Mouse (Mus musculus) cerebellum, postnatal 4 days (tissue): ENCODE measurements at regions not wholly inside any gene's neighbourhood (a gene's known extent, or its start where the extent isn't known, plus 50 kb on each side); places are given as distances from the start of the nearest gene placed in this dataset.

ENCODE experiments used
- DNase-seq, 2 experiments: peaks; one replicate each; pipeline ENCODE4 v3.0.0; 2022; ENCODE audit warnings: low spot score in 2 of 2, mixed read lengths in 1 of 2

DNA sequence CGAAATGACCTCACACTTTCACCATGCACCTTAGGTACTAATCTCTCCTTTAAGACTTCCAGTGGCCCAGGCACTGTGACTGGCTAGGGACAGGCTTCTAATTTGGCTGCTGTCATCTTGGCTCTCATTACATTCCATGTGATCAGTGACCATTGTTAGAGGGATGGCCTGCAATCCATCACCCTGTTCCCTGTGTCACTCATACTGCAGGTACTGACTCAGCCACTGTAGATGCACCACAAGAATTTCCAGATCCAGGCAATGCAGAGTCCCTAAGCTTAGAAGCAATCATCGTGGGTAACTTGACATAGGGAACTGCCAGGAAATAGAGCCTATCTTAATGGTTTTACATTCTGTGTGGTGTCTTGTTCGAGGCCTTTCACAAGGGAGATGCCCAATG lies 92.1 kb upstream of the Krr1 start:
- no peak for DNase-seq

DNA sequence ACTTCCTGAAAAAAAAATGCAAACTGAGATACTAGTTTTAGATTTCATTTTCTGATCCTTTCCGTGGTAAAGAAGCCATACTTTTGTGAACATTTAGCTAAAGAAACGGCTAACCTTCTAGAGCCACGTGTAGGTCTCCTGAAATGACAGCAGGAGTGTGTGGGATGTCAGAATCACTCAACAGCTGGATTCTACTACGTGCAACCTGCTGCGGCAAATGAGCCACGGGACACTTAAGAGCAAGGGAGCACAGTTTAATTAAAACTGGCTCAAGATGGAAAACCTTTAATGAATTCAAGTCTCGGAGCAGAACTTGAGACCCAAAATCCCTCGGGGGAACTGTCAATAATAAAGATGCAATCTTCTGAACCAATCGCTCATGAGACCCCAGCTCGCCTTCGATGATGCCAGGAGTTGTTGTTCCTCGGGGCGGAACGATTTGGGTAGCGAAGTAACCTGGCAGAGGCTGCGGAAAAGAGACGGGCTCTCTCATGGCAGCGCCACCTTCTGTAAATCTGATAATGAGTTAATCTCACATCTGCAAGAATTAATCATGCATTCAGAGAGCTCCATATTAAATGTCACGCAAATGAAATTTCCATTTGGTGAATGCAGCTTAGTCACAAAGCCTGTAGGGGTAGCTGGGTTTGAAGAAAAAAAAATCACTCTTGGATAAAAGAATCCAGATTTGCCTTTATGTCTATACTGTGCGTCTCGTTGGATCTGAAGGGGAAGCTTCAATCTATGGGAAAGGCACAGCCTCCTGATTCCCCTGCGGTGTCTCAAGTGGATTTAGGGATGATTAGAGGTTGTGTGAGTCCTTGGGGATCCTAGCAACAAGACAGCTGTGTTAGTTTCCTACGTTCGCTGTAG lies 90.9 kb upstream of the Krr1 start:
- DNase-seq: peak in 1 of 2 experiments; percentile 15

GRCm38 (mm10) chr10:111882521-111882920 lies 89.9 kb upstream of the Krr1 start:
- DNase-seq: no peak

- peak in 1 of 2 experiments; percentile 19 for DNase-seq
These were observed 87.8 kb upstream of the Krr1 start for GRCm38 (mm10) chr10:111884701-111885100.

- DNase-seq: no peak
These were observed 83.4 kb upstream of the Krr1 start for GRCm38 (mm10) chr10:111889111-111889510.

- no peak for DNase-seq
These were observed 79.0 kb upstream of the Krr1 start for GRCm38 (mm10) chr10:111893489-111893888.

- DNase-seq: no peak
These were observed 78.5 kb upstream of the Krr1 start for GRCm38 (mm10) chr10:111893941-111894340.

DNA sequence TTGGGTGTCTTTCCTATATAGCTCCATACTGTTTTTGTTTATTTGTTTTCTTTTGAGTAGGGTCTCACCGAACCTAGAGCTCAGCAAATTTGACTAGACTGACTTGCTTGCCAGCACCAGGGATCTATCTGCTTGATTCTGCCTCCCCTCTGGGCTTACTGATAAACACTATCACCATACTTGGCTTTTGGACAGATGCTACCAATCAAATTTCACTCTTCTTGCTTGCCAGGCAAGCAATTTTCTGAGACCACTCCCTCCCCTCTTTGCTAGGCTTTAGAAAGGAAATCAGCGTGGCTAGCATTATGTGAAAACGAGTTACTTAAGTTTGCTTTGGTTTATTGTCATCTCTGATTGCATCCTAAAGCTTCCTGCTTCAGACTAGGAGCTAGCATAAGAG lies 75.1 kb upstream of the Krr1 start:
- no peak for DNase-seq

DNA sequence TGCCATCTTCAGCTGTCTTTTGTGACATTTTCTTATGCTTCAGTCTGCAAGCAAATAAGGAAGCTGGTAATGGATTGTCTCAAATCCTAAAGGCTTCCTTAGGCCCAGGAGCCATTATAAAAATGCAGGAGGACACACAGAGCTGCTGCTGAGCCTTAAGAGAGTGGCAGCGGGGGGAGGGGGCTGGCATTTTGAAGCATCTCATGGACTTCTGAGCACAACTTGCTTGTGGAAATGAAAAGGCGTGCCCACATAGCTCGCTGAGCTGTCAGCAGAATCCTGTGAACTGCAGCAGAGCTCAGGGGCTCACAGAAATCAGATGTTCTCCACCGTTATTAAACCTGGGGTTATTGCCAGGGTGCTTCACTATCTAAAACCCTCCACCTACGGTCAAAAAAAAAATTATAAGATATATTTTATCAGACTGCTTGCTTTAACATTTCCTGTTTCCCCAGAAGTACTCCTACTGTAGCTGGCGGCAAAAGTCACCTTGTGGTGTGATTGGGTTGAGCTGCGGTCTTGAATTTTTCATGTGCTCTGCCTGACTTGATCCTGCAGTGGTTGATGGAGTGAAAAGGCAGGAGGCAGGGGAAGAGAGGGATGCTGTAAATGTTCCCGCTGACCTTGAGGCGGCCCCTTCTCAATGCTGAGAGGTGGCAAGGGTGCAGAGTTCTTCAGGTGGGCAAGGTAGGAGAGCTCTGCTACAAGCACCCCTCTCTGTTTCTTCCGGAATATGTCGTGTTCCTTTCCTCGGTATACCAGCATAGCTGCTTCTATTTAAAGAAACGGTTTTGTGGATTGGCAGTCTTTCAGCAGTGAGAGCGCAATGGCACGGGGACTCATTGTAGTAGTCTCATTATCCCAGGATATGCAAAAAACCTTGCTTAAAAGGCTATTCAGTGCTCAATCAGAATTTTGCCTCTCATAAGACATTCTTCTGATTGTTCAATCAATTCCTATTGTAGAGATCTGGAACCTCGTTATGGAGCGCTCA lies 71.4 kb upstream of the Krr1 start:
- no peak for DNase-seq

DNA sequence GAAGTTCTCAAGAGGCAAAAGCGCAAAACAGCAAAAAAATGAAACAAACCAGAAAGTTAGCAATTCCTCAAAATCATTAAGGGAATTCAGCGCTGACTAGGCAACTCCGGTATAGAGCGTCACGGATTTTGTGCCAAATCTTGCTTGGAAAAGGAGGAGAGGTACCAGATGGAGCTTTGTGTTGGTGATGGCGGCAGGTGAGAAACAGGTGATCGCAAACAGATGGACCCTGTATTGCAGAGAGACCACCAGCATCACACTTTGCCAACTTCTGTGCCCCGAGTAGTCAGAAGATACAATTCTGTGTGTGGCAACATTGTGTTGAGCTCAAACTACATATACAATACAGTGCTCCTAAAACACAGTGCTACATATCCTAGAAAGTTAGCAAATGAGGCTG lies 68.5 kb upstream of the Krr1 start:
- DNase-seq: no peak

DNA sequence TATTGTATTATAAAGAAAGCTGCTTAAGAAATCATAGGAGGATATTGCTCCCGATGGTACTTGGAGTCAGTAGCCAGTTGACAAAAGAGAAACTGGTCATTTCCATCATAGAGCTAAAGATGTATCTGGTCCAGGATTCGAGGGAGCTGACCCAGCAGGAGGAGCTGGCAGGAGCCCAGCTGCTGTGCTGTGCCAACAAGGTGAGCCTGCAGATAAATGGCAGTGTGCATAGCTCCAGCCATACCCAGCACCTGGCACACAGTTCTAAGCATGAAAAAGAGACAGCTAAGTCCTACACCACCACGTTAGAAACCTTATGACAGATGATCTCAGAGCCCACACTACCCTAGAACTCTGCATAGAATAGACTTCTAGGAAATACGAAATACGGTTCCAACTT lies 64.6 kb upstream of the Krr1 start:
- peak in 1 of 2 experiments; percentile 38 for DNase-seq

- DNase-seq: peak in 1 of 2 experiments; percentile 74
These were observed 59.9 kb upstream of the Krr1 start for GRCm38 (mm10) chr10:111912561-111912960.

- DNase-seq: no peak
These were observed 59.2 kb upstream of the Krr1 start for GRCm38 (mm10) chr10:111913066-111913785.

- DNase-seq: no peak
These were observed 58.2 kb upstream of the Krr1 start for GRCm38 (mm10) chr10:111914231-111914630.

GRCm38 (mm10) chr10:111918071-111918507 lies 54.4 kb upstream of the Krr1 start:
- no peak for DNase-seq

DNA sequence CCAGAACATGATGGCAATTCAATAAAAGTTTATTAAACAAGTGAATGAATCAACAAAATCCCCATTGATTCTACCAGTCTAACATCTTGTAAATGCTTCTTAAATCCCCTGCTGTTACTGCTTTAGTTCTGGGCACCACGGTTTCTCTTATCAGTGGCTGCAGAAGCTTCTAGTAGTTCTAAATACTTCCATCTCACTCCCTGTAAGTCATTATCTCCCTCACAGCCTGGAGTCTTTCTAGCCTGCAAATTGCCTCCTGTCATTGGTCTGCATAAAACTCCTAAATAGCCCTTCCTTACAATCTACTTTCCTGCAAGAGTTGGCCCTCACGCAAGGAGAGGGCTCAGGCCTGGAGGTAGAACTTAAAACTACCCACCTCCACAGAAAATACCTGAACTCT lies 53.0 kb upstream of the Krr1 start:
- DNase-seq: no peak

GRCm38 (mm10) chr10:111921492-111921891 lies 51.0 kb upstream of the Krr1 start:
- DNase-seq: no peak
